Mouse (Mus musculus) midbrain, embryonic 12.5 days (tissue): ENCODE results near the gene A930017K11Rik. TPM values are rescaled to one million over a fixed set of nuclear protein-coding genes. Genes with fewer than 3 reads are reported as not detected.

Source experiments
- polyA plus RNA-seq: library from polyadenylated mRNA; unstranded; fragments of >200 nt; fragmentation: Nextera tagmentation; extraction: Ambion mirVana; gene quantifications from 2 replicates; pipeline ENCODE4 v1.2.1, GENCODE M21; 2016

The A930017K11Rik gene
- polyA plus RNA-seq, 1 experiment from 2014 or later, result 0.13 TPM

Other genes starting within 250 kb of the A930017K11Rik start
- 0.85 and 1.5 TPM in 2 replicates for gene Gng13, start 235.4 kb downstream of the A930017K11Rik start, polyA plus RNA-seq
- gene Chtf18, start 225.1 kb downstream of the A930017K11Rik start, polyA plus RNA-seq, result 31.4 and 34.5 TPM in 2 replicates
- gene Rpusd1, start 224.9 kb downstream of the A930017K11Rik start, polyA plus RNA-seq, result 18.1 and 19.4 TPM in 2 replicates
- gene Mslnl, start 216.5 kb downstream of the A930017K11Rik start, polyA plus RNA-seq, result not detected in 2 replicates
- gene Msln, start 198.2 kb downstream of the A930017K11Rik start, polyA plus RNA-seq, result 0.19 and 0.27 TPM in 2 replicates
- 24.8 and 24.9 TPM in 2 replicates for gene Narfl, start 178.8 kb downstream of the A930017K11Rik start, polyA plus RNA-seq
- 114 and 116 TPM in 2 replicates for gene Haghl, start 166.9 kb downstream of the A930017K11Rik start, polyA plus RNA-seq
- 0.40 and 0.68 TPM in 2 replicates for gene Ccdc78, start 166.0 kb downstream of the A930017K11Rik start, polyA plus RNA-seq
- gene Fam173a, start 159.7 kb downstream of the A930017K11Rik start, polyA plus RNA-seq, result 81.8 and 86.1 TPM in 2 replicates
- not detected in 2 replicates for gene AC134908.4, start 156.9 kb downstream of the A930017K11Rik start, polyA plus RNA-seq
- 59.1 and 68.8 TPM in 2 replicates for gene Metrn, start 155.4 kb downstream of the A930017K11Rik start, polyA plus RNA-seq
- gene Fbxl16, start 143.5 kb downstream of the A930017K11Rik start, polyA plus RNA-seq, result 24.8 and 29.4 TPM in 2 replicates
- gene Wdr24, start 128.9 kb downstream of the A930017K11Rik start, polyA plus RNA-seq, result 28.3 and 28.5 TPM in 2 replicates
- gene Jmjd8, start 123.7 kb downstream of the A930017K11Rik start, polyA plus RNA-seq, result 70.7 and 71.1 TPM in 2 replicates
- gene Stub1, start 119.2 kb downstream of the A930017K11Rik start, polyA plus RNA-seq, result 277 and 283 TPM in 2 replicates
- gene Rhbdl1, start 115.3 kb downstream of the A930017K11Rik start, polyA plus RNA-seq, result 5.8 and 6.0 TPM in 2 replicates
- 2.5 and 3.7 TPM in 2 replicates for gene Gm20683, start 110.8 kb downstream of the A930017K11Rik start, polyA plus RNA-seq
- gene Rhot2, start 107.7 kb downstream of the A930017K11Rik start, polyA plus RNA-seq, result 17.7 and 21.1 TPM in 2 replicates
- gene Wdr90, start 91.1 kb downstream of the A930017K11Rik start, polyA plus RNA-seq, result 38.1 and 38.5 TPM in 2 replicates
- gene Mcrip2, start 83.8 kb downstream of the A930017K11Rik start, polyA plus RNA-seq, result 6.8 and 8.5 TPM in 2 replicates
- gene Mettl26, start 77.5 kb downstream of the A930017K11Rik start, polyA plus RNA-seq, result 59.5 and 65.2 TPM in 2 replicates
- gene Wfikkn1, start 71.7 kb downstream of the A930017K11Rik start, polyA plus RNA-seq, result 0.52 and 0.60 TPM in 2 replicates
- gene Rab40c, start 32.8 kb downstream of the A930017K11Rik start, polyA plus RNA-seq, result 38.0 and 38.8 TPM in 2 replicates
- gene Pigq, start 7.6 kb downstream of the A930017K11Rik start, polyA plus RNA-seq, result 54.1 and 54.5 TPM in 2 replicates
- 0.26 and 0.61 TPM in 2 replicates for gene Nhlrc4, start 7.6 kb downstream of the A930017K11Rik start, polyA plus RNA-seq
- gene Capn15, start 33.2 kb upstream of the A930017K11Rik start, polyA plus RNA-seq, result 30.4 and 30.6 TPM in 2 replicates
- gene Rab11fip3, start 117.0 kb upstream of the A930017K11Rik start, polyA plus RNA-seq, result 43.1 and 44.8 TPM in 2 replicates
- gene Decr2, start 137.8 kb upstream of the A930017K11Rik start, polyA plus RNA-seq, result 25.1 and 27.7 TPM in 2 replicates
- gene Nme4, start 143.0 kb upstream of the A930017K11Rik start, polyA plus RNA-seq, result 48.0 and 50.7 TPM in 2 replicates
- 2.1 and 2.9 TPM in 2 replicates for gene Tmem8, start 160.7 kb upstream of the A930017K11Rik start, polyA plus RNA-seq
- 194 and 210 TPM in 2 replicates for gene Mrpl28, start 170.9 kb upstream of the A930017K11Rik start, polyA plus RNA-seq
- 17.6 and 18.2 TPM in 2 replicates for gene Axin1, start 186.1 kb upstream of the A930017K11Rik start, polyA plus RNA-seq
- 0.13 and 0.27 TPM in 2 replicates for gene Pdia2, start 246.5 kb upstream of the A930017K11Rik start, polyA plus RNA-seq